Mouse (Mus musculus) T-helper 2 cell (primary cell): ENCODE results near the gene Cdon.
"Not testable (repeated sequence)": the region's sequence is repeated elsewhere in the genome, so short reads cannot be mapped to it uniquely, and the experiment has no call there.

Experiments
- in situ Hi-C: fragments of 300-600 bp; cut with MboI, MseI; formaldehyde crosslinking; loops from one replicate; pipeline ENCODE4 v1.15.1; 2025; ENCODE audit warnings: high pct_unique_total_duplicates

Cdon gene

DNA sequence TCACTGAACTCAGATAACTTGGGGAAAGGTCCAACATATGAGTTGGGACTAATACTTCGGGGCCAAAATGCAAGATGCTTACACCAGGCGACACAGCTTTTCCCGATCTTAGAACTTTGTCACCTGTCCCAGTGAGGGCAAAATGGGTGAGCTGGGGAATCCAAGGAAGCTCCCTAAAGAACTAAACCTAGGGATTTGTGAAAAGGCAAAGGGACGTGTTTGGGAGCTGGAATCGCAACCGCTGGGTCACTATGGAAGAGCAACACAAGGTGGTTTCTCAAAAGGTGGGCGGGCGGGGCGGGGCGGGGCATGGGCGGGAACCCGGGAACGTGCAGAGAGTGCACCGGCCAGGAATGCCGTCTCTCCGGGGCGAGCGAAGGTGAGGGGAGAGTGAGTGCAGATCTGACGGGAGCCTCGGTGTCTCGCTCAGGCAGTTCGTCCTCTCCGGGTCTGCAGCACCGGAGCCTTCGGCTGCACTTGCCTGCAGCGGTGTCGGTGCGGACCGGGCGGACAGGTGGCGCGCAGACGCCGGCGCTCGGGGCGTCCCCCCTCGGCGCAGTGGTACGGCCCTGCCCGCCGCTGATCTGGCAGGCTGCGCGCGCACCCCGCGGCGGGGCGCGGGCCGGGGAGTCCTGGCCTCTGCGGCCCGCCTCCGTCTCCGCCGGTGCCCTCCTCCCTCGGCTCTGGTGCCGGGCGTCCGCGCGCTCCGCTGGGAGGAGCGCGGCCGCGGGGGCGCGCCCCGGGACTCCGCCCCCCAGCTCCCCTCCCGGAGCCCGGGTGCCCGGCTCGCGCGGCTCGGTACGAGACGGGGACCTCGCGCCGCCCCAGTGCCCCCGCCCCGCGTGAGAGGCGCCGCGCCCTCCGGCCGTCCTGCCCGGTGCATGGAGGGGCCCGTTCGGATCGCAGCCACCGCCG is at the start of gene Cdon:
Gene Cdon, plus strand, starts transcription at position 324 of the 915 bp plus-strand sequence.
- in situ Hi-C loops: no loop called here

DNA sequence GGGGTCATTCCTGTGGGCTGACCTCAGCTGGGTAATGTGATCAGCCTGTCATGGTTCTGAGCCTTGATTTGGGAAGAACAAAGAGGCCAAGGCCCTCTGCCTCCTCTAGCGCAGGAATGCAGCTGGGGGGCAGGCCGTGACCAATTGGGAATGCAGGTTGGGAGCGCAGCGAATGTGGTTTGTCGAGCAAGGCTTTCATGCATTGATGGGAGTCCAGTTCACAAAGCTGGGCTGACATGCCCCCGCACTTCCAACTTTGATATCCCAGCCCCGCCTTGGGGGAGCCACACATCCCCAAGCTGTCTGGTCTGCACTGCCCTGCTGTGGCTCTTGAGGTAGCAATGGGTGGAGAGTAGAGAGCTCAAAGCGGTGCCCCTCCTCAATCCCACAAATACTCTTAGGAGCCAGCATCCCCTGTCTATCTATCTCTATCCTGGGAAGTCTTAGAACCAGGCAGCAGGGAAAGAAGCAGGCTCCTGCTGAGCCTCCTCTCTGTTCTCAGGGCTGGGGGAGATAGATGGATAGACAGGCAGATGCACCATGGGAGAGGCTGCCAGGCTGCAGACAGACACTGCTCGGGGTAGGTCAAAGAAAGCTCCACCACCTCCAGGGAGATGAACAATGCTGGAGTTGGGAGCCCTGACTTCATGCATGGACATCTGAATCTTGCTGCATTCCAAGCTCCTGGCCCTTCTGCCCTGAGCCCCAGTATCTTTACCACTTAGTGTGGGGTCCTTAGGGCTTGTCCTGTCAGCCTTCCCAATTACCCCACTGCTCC is 48.4 kb upstream of the Cdon start:
- in situ Hi-C loops: no loop called here

DNA sequence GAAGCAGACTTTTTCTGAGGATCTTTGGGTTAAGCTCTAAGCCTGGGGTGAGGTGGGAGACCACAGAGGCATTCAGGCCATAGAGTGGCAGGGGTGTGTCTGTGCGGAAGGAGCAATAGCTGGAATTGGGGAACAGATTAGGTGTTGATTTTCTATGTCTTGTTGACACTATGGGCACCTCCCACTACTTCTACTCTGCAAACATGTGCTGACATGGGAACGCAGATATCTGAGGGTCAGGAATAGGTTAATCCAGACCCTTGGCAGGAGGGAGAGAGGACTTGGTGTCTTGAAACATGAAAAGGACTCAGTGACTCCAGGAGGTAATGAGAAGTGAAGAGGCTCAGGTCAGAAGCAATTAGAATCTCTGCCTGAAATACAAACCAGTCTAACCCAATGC is 43.0 kb upstream of the Cdon start:
- in situ Hi-C loops: no loop called here

DNA sequence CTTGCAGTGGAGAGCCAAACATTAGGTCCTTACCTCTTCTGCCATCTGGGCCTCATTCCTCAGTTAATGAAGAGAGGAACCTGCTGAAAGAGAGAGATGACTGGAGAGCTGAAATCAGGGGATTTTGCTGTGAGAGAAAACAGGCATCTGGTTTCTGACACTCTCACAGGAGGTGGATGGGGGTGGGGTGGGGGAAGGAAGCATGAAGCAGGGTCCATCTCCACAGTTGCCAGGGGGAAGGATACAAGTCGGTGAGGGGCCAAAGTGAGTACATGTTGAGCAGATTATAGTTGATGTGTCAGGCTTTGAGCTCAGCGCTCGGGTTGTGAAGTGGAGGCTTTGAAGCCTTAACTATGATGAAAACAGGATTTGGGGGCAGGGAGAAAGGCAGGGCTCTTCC is 41.9 kb upstream of the Cdon start:
- in situ Hi-C loops: no loop called here

DNA sequence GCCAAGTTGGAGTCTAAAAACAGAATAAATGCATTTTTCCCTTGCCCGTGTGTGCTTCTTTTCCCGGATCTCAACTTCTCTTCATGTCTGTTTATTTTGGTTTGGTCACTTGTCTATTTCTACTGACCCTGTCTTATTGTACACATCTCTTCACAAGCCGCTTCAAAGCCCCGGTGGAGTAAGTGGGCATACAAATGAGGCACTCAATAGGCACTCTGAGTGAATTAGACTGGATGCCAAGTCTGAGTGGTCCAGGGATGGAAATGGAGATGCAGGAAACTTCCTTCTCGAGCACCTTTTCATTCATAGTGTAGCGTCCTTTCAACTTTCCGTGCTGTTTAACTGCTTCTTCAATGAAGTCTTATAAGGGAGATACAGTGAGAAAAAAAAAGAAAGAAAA is 21.0 kb upstream of the Cdon start:
- in situ Hi-C loops: no loop called here

DNA sequence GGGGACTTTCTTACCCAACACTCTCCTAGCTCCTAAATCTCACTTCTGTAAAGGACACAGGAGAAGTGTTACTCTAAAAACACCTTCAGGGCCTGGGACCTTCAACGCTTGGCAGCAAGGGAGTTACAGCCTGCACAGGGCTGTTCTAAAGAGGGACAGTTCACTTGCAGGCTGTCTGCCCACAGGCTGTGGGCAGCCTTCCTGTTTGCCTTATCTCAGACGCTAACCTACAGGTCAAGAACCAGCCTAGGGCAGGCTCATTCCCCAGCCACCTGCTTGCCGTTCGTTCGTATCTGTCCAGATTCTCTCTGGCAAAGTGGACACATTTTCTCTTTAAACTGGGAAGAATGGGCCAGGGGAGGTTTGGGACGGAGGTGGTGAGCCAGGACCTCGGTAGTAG is 20.5 kb upstream of the Cdon start:
- in situ Hi-C loops: no loop called here

DNA sequence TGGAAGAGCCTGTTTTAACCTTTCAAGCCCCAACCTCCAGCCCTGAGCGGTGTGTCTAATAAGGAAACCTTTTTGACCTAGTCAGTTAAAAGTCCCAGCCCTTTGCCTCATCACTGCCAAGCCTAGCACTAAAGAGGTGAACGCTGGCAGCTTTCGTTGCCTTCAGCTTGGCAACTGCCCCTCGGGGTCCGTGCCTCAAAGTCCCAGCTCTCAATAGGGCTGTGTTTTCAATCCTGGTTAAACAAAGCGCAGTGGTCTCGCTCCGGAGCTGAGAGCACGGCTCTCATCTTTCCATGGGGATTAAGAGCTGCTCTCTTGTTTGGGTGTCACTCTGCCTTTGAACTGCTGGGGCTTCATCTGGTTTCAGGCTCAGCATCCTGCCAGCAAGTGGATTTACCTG is 20.1 kb upstream of the Cdon start:
- in situ Hi-C loops: no loop called here

DNA sequence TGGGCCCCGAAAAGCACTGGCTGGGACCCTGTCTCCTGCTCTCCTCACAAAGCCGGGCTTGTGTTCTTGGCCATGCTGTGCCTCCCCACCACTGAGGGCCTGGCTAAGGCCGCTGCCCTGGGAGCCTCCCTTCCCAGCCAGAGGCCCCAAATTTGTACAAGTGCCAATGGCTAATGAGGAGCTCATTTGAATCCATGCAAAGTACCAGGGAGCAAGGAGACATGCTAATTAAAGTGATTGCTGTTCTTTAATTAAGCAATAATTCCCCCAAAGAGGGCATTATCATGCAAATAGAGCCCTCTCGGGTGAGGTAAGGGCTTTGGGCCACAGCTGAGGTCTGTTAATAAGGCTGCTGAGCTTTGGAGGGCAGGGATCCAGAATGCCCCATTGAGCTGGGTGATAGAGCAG is 18.3 kb upstream of the Cdon start:
- in situ Hi-C loops: no loop called here

DNA sequence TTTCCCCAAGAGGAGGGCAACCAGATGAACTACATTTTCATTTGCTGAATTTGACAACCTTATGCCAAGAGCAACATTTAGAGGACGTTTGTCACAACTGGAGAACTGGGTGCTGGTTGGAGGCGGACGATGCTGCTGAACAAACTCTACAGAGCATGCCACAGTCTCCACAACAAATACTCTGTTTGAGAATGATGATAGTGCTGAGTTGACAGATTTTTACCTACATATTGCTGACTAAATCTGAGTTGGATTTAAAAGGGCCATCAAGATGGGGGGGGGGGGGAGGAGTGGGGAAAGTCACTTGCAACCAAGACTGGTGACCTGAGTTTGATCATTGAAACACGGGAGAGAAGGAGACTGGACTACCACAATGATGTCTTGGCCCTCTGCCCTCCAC is 17.4 kb upstream of the Cdon start:
- in situ Hi-C loops: no loop called here

DNA sequence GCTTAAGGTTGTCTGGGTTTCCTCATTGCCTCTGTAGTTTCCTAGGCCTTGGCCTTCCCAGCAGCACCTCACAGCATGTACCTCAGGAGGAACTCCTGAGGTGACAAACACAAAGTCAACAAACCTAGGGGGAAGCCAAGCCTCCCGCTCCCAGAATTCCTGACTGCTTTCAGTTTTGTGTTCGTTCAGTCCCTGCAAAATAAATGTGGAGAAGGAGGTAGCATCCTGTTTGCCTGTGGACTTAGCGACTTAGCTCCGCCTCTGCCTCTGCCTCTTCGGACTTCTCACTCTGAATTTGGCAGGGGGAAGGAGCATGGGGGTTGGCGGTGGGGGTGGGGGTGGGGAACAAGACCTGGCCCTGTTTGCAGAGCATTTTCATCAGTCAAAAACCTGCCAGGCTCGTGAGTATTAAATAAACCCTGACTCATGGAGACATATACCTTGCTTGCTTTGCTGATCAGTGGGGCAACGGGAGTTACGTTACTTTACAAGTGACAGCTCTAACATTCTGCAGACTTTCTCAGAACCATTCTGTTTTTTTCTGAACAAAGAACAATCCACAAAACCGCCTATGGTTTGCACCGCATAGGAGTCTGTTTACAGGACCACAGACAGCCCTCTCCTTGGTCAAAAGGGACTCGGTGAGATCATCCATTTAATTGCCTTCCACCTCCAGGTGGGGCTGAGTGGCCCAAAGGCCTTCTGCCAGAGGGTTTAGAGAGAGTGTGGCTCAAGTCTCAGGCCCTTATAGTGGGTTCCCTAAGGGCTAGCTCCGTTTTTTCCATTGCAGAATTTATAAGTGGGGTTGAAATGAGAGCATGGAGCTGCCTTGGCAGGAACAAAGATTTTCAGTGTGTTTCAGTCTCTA is 15.7 kb upstream of the Cdon start:
- in situ Hi-C loops: loop anchor here (5.0 kb wide), 1 partner anchor 73 kb away; no protein-coding TSS in a partner anchor

DNA sequence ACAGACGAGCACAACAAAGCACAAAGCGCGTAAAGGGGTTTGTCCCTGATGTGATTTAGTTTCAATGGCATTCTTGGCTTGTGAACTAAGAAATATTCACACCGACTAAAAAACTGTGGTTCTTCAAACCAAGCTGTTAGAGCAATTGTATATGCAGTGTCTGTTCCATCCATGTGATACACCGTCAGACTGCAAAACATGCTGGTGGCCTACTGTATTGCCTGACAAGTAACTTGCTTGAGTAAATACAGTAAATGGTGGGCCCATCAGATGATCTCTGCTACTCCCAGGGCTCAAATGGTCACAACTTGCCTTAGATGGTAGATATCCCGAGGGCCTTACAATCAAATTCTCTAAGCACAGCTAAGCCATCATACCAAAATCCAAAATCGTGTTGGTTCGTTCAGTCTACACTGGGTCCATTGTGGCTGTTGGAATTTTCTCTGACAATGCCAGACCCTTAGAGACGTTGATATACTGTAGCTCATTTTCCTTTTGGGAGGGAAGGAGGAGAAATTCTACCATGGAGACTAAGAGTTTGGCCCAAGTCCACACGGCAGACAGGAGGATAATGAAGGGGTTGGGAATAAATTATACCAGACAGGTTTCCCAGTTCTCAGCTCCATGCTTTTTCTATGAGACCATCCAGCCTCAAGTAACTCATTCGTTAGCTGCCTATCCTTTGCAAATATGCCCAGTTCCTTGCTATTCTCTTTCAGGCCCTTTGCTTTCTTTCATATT is 9.5 kb upstream of the Cdon start:
- in situ Hi-C loops: no loop called here

DNA sequence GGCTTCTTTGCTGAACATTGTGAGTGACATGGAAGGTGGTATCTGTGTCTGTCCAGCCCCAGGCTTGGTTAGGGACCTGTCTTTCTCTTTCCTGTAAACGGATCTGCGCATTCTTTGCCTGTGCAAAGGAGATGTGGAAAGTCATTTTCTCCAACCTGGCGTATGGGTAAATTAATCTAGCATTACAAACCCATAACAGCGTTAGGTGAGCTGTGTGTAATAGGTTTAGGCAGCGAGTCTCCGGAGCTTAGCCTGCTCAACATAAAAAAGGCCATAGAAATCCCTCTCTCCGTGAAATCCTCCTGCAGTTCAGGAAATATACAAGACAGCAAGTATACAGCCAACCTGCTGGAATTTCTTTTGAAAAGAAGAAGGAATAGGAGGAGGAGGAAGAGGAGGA is 9.0 kb upstream of the Cdon start:
- in situ Hi-C loops: no loop called here

DNA sequence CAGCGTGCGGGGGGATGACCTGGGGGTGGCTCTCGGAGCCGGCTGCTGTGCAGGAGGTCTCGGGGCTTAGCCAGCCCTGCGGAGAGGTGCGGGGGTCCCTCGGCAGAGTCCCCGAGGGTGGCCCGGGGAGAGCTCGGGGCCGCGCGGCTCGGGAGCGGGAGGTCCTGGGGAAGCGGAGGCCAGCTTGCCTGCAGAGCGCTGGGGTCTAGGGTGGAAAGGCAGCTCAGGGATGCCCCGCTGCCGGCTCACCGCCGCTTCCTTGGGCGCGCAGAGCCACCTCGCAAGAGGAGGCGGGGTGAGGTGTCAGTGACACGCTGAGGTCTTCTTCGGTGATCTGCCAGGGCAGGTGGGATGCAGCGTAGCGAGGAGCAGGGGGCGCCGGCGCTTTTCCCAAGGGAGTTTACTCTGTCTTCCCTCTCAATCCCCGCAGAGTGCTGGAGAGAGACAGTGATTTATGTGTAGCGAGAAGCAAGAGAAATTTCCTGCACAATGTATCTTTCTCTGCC is 855 bp downstream of the Cdon start:
- in situ Hi-C loops: no loop called here

DNA sequence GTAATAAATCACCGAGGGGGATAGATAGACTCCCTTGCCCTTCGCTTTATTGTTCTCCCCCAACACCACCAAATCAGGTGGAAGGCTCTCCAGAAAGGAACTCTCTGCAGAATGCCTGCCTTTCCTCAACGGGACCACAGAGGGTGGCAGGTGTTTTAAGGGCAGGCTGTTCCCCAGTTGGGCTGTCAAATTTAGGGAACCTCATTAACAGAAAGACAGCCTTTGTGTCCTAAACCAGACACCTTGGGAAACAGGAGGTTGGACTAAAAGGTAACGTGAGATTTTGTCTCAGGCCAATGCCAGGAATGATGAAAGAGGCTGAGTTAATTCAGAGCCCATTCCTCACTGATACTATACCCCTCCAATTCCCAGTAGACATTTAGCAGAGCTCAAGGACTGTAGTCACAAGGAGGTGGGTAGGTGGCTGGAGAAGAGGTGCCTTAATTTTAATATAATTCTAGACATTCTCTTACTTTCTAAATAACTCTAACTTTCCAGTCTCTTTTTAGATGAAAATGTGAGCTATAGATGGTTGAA is 1.5 kb downstream of the Cdon start:
- in situ Hi-C loops: no loop called here

DNA sequence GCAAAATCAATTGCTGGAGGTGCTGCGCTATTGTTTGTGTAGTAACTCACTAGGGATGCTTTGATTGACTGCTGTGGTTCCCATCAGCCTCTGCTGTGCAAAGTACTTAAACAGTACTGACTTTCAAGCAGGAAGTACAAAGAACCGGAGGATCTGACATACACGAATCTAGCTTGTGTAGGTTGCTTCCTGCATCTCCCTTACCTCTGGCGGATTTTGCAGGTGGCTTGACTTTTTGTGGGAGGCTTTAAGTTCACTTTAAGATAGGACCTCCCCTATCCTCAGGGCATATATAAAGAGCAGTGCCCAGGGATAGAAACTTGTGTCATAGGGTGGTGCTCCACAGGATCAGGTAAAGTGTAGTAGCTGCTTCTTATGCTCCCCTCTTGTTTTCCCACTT is 2.3 kb downstream of the Cdon start:
- in situ Hi-C loops: no loop called here

DNA sequence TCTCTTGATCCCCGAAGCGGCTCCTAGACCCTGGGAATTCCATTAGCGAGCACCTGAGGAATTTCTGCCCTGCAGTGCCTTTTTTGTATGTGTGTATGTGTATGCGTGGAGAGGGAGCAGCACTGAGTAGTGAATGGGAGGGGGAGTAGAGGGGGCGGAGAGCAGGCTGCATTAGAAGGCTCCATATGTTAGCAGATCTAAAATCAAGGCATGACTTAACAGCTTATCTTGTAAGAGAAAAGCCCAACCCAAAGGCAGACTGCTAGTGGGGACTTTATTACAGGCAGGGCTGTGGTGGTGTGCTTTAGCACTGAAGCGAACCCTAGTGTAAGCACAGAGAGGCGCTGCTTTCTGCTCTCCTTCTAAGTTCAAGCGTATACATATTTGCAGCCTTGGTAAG is 3.7 kb downstream of the Cdon start:
- in situ Hi-C loops: no loop called here

DNA sequence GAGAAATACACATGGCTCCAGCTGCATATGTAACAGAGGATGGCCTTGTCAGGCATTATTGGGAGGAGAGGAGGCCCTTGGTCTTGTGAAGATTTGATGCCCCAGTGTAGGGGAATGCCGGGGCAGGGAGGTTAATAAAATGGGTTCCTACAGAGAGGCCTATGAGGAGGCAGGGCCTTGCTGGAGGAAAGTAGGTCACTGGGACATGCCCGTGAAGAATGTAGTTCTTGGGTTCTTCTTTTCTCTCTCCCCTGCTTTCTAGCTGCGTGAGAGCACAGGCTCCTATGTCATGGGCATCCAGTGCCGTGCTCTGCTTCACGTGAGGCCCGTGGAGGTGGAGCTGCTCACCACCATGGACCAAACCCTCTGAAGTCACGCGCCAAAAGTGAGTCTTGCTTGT is 9.5 kb downstream of the Cdon start:
- in situ Hi-C loops: no loop called here

DNA sequence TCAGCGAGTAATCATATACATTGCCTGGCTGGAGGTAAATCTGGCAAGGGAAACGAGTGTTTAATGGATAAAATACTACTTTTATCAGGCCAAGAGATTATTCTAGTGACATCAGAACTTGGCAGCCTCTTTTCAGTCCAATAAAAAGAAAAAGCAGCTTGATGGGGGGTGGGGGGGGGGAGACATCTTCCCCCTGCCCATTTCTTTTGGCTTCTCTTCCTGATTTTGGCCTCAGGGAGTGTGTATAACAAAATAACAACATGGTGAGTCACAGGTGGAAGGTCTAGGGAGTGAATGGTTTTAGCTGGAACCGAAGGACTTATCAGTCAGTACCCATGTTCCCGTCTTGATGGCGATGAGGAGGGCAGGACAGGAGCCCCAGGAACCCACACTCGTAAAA is 10.5 kb downstream of the Cdon start:
- in situ Hi-C loops: no loop called here

DNA sequence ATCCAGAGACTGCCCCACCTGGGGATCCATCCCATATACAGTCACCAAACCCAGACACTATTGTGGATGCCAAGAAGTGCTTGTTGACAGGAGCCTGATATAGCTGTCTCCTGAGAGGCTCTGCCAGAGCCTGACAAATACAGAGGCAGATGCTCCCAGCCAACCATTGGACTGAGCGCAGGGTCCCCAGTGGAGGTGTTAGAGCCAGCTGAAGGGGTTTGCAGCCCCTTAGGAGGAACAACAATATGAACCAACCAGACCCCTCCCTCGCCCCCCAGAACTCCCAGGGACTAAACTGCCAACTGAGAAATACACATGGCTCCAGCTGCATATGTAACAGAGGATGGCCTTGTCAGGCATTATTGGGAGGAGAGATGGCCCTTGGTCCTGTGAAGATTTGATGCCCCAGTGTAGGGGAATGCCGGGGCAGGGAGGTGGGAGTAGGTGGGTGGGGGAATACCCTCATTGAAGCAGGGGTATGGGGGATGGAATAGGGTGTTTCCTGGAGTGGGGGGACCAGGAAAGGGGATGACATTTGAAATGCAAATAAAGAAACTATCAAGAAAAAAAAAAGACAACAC is 11.9 kb downstream of the Cdon start:
- in situ Hi-C loops: not testable (repeated sequence)

DNA sequence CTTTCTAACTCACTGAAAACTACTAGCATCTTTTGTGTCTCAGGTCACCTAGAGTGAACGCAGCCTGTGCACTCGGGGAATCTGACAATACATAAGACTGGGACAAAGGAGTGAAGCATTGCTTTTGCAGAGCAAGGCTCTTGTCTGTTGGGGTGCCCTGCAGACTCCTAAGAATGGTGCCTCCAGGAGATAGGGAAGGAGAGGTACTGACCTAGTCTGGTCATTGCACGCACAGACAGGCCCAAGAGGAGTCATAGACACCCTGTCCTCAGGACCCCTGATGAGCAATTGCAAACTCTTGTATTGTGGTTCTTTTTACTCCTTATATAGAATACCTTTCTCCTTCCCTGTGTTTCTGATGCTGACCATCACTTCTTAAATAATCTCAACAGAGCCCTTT is 13.4 kb downstream of the Cdon start:
- in situ Hi-C loops: no loop called here
